Comparison of ENCODE assay signal across 13 mouse cellular contexts in genomic region chr15:6237726-6238125, GRCm38 (mm10).
DNase-seq lines count a peak whose midpoint lies in the region; ATAC-seq and TF ChIP-seq lines count a peak whose summit lies in the region.
"Had no signal": no experiment of that assay in that cellular context is flagged by ENCODE, and none has a peak within 500 bp of the region (broad histone marks: within the 10 kb centered on the region; RNA-seq: fewer than 3 reads in every experiment).

No protein-coding gene starts in this region.

- no peak for TF ChIP-seq POLR2A in liver, adult 2 months (IDR thresholded peaks at IDR 0.05; ENCODE audit: extremely low read depth, insufficient read depth, low read length)

- TF ChIP-seq EP300 in liver, postnatal 0 days (IDR thresholded peaks at IDR 0.05; ENCODE audit: low read depth), result no peak

- no peak for TF ChIP-seq CTCF in liver, adult 2 months (IDR thresholded peaks at IDR 0.05; ENCODE audit: low read depth, low read length)
- no peak for TF ChIP-seq CTCF in liver, postnatal 0 days (IDR thresholded peaks at IDR 0.05; ENCODE audit: low read depth)

- no peaks in the 10 kb centered on the region for H3K27me3 ChIP-seq in liver, adult 2 months (ENCODE audit: control insufficient read depth, insufficient read depth, low read length)
- H3K27me3 ChIP-seq in liver, postnatal 0 days (ENCODE audit: insufficient read depth, low read length), result no peaks in the 10 kb centered on the region
- H3K27me3 ChIP-seq in embryonic facial prominence, embryonic 10.5 days (replicated peaks; ENCODE audit: low read depth, poor library complexity, severe bottlenecking), result no peaks in the 10 kb centered on the region
- H3K27me3 ChIP-seq: hindbrain, embryonic 15.5 days; liver, embryonic 12.5 days; midbrain, embryonic 12.5 days had no signal

- no peaks in the 10 kb centered on the region for H3K36me3 ChIP-seq in liver, adult 2 months (ENCODE audit: control insufficient read depth, insufficient read depth, low read length)
- H3K36me3 ChIP-seq in liver, postnatal 0 days (replicated peaks; ENCODE audit: insufficient read depth, low read length), result no peaks in the 10 kb centered on the region
- no peaks in the 10 kb centered on the region for H3K36me3 ChIP-seq in embryonic facial prominence, embryonic 10.5 days (replicated peaks)
- H3K36me3 ChIP-seq: hindbrain, embryonic 15.5 days; liver, embryonic 12.5 days; midbrain, embryonic 12.5 days had no signal

- no peak overlapping the region for H3K27ac ChIP-seq in liver, adult 2 months (replicated peaks; ENCODE audit: insufficient read depth, low read depth, low read length)
- H3K27ac ChIP-seq in liver, postnatal 0 days (ENCODE audit: low read depth), result no peak overlapping the region
- H3K27ac ChIP-seq in embryonic facial prominence, embryonic 10.5 days (replicated peaks), result peak overlapping the region; percentile 51
- H3K27ac ChIP-seq: hindbrain, embryonic 15.5 days; layer of hippocampus, adult 2 months; liver, embryonic 12.5 days; midbrain, embryonic 12.5 days had no signal

- no peak for ATAC-seq in liver, postnatal 0 days
- ATAC-seq: CD4-positive, CD25-positive, alpha-beta regulatory T cell, adult 4 months; liver, embryonic 12.5 days had no signal

- no peak overlapping the region for H3K4me3 ChIP-seq in liver, adult 2 months (ENCODE audit: insufficient read depth, low read depth, low read length)
- no peak overlapping the region for H3K4me3 ChIP-seq in liver, postnatal 0 days (ENCODE audit: low read depth, low read length)
- H3K4me3 ChIP-seq in embryonic facial prominence, embryonic 10.5 days, result no peak overlapping the region
- H3K4me3 ChIP-seq: hindbrain, embryonic 15.5 days; layer of hippocampus, adult 2 months; liver, embryonic 12.5 days; midbrain, embryonic 12.5 days had no signal

- no peaks in the 10 kb centered on the region for H3K9me3 ChIP-seq in liver, postnatal 0 days (ENCODE audit: low read length)
- H3K9me3 ChIP-seq in embryonic facial prominence, embryonic 10.5 days, result no peaks in the 10 kb centered on the region
- H3K9me3 ChIP-seq: hindbrain, embryonic 15.5 days; liver, embryonic 12.5 days; midbrain, embryonic 12.5 days had no signal

- H3K79me2 ChIP-seq in liver, adult 2 months (ENCODE audit: control insufficient read depth, insufficient read depth, low read length), result no peaks in the 10 kb centered on the region

- H3K4me1 ChIP-seq in liver, adult 2 months (ENCODE audit: control insufficient read depth, insufficient read depth, low read length), result peaks cover 2% of the 10 kb centered on the region; the same call in 1 of the 2 replicates
- no peaks in the 10 kb centered on the region for H3K4me1 ChIP-seq in liver, postnatal 0 days (ENCODE audit: insufficient read depth)
- peaks cover 7% of the 10 kb centered on the region; the same call in 1 of the 2 replicates for H3K4me1 ChIP-seq in embryonic facial prominence, embryonic 10.5 days
- H3K4me1 ChIP-seq: liver, embryonic 12.5 days; midbrain, embryonic 12.5 days had no signal

- 54% methylated on average over 8 of the region's 8 CpGs for WGBS in liver, adult 2 months
- 48% methylated on average over 8 of the region's 8 CpGs for WGBS in liver, postnatal 0 days (ENCODE audit: insufficient replicate concordance)
- 61% methylated on average over 8 of the region's 8 CpGs for WGBS in embryonic facial prominence, embryonic 10.5 days

- DNase-seq in gastrocnemius, adult 18-20 months (ENCODE audit: low spot score), result peak; percentile 34
- no peak for DNase-seq in gastrocnemius, postnatal 25 days
- peak; percentile 70 for DNase-seq in liver, adult 2 months (ENCODE audit: extremely low read depth, low read depth, low spot score)
- no peak for DNase-seq in liver, postnatal 0 days
- no peak for DNase-seq in embryonic facial prominence, embryonic 10.5 days (ENCODE audit: low spot score)
- DNase-seq in skeletal muscle tissue, adult 2 months (ENCODE audit: low read depth, low spot score), result peak; percentile 23
- DNase-seq in layer of hippocampus, adult 9-10 months (ENCODE audit: low spot score), result no peak
- no peak for DNase-seq in cerebellum, adult 9-11 months

- no peak overlapping the region for H3K4me2 ChIP-seq in liver, postnatal 0 days (ENCODE audit: low read depth, low read length)
- H3K4me2 ChIP-seq: hindbrain, embryonic 15.5 days; liver, embryonic 12.5 days; midbrain, embryonic 12.5 days had no signal

- H3K9ac ChIP-seq in liver, adult 2 months (ENCODE audit: low read depth, low read length), result no peak overlapping the region
- H3K9ac ChIP-seq in liver, postnatal 0 days (replicated peaks), result no peak overlapping the region
- H3K9ac ChIP-seq: hindbrain, embryonic 15.5 days; liver, embryonic 12.5 days; midbrain, embryonic 12.5 days had no signal

Comparison
In these comparisons a context has a peak if more than half of its experiments do, and no peak if none do; other contexts are left out.
1. DNase-seq: peak in gastrocnemius, adult 18-20 months (single experiment), liver, adult 2 months (single experiment) and skeletal muscle tissue, adult 2 months (single experiment); none in gastrocnemius, postnatal 25 days (single experiment), liver, postnatal 0 days (single experiment), embryonic facial prominence, embryonic 10.5 days (single experiment), layer of hippocampus, adult 9-10 months (single experiment) and cerebellum, adult 9-11 months (single experiment).